Mouse (Mus musculus): ENCODE measurements around the gene Gm8126.
"Not testable (repeated sequence)": the region's sequence is repeated elsewhere in the genome, so short reads cannot be mapped to it uniquely, and the experiment has no call there.

- not testable (repeated sequence) for TF ChIP-seq CTCF, EP300 (IDR thresholded peaks at IDR 0.05; ENCODE audit: low read depth)
Measured at GRCm38 (mm10) chr14:43263421-43263820, 5.0 kb downstream of the Gm8126 start.

All from heart, postnatal 0 days (tissue).